Mouse (Mus musculus) ovary, adult 18-20 months (tissue): ENCODE data around the gene Med12l.
"Not testable (repeated sequence)": the region's sequence is repeated elsewhere in the genome, so short reads cannot be mapped to it uniquely, and the experiment has no call there.

Source experiments
- DNase-seq: peaks from one replicate; pipeline ENCODE4 v3.0.0; 2022; ENCODE audit warnings: low spot score, mixed read lengths

Med12l gene

GRCm38 (mm10) chr3:59140115-59140514 lies 134.5 kb downstream of the Med12l start:
- no peak for DNase-seq

GRCm38 (mm10) chr3:59140941-59141340 lies 135.3 kb downstream of the Med12l start:
- DNase-seq: not testable (repeated sequence)

- no peak for DNase-seq
These were observed 136.1 kb downstream of the Med12l start for GRCm38 (mm10) chr3:59141507-59142305.

GRCm38 (mm10) chr3:59145194-59145593 lies 139.6 kb downstream of the Med12l start:
- no peak for DNase-seq

- DNase-seq: no peak
These were observed 144.0 kb downstream of the Med12l start for GRCm38 (mm10) chr3:59149646-59150045.

GRCm38 (mm10) chr3:59150624-59151023 lies 145.0 kb downstream of the Med12l start:
- no peak for DNase-seq

- peak; percentile 40 for DNase-seq
These were observed 147.8 kb downstream of the Med12l start, which contains the start of gene P2ry14 for GRCm38 (mm10) chr3:59153424-59153823. TSS of gene P2ry14 (minus strand) at chr3:59153618.

- no peak for DNase-seq
These were observed 149.3 kb downstream of the Med12l start for GRCm38 (mm10) chr3:59154888-59155287.

GRCm38 (mm10) chr3:59155404-59155803 lies 149.8 kb downstream of the Med12l start:
- DNase-seq: no peak

GRCm38 (mm10) chr3:59157048-59157447 lies 151.4 kb downstream of the Med12l start:
- DNase-seq: no peak

GRCm38 (mm10) chr3:59160465-59160864 lies 154.8 kb downstream of the Med12l start:
- DNase-seq: no peak

- DNase-seq: no peak
These were observed 161.9 kb downstream of the Med12l start for GRCm38 (mm10) chr3:59167417-59168054.

- DNase-seq: no peak
These were observed 162.9 kb downstream of the Med12l start for GRCm38 (mm10) chr3:59168476-59168875.

- DNase-seq: no peak
These were observed 163.6 kb downstream of the Med12l start for GRCm38 (mm10) chr3:59169215-59169614.

GRCm38 (mm10) chr3:59169921-59170627 lies 164.4 kb downstream of the Med12l start:
- peak; percentile 23 for DNase-seq

GRCm38 (mm10) chr3:59174426-59175154 lies 169.0 kb downstream of the Med12l start:
- DNase-seq: no peak

GRCm38 (mm10) chr3:59175234-59175633 lies 169.6 kb downstream of the Med12l start:
- DNase-seq: no peak

GRCm38 (mm10) chr3:59176871-59177270 lies 171.2 kb downstream of the Med12l start:
- no peak for DNase-seq

GRCm38 (mm10) chr3:59181134-59181533 lies 175.5 kb downstream of the Med12l start:
- no peak for DNase-seq

GRCm38 (mm10) chr3:59182129-59182528 lies 176.5 kb downstream of the Med12l start:
- DNase-seq: no peak

GRCm38 (mm10) chr3:59185662-59186061 lies 180.0 kb downstream of the Med12l start:
- no peak for DNase-seq

GRCm38 (mm10) chr3:59187336-59187735 lies 181.7 kb downstream of the Med12l start:
- DNase-seq: no peak
